Mouse (Mus musculus): ENCODE data around the gene Ctsll3. TPM values are rescaled to one million over a fixed set of nuclear protein-coding genes. Genes with fewer than 3 reads are reported as not detected.

The Ctsll3 gene
- not detected for total RNA-seq (2023)

DNA sequence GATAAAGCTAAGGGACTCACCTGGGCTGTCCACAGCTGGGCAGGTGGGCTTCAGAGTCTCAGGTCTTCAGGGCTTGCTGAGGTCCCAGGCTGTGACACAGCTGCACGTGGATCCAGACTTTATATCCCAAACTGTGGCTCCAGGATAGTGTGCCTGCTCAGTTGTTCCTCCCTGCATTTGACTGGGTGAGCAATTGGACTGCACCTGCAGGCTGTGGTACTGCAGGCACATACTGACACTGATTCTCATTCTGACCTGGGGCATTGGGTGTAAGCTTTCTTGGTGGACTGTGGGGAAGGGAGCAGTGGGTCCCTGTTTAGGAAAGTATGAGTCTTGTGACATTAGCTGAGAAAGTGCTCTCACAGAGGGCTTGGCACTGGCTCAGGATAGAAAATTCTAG, at the start of gene Ctsll3:
Ctsll3 (minus strand) TSS at position 101 of the 400 bp plus-strand sequence.

GRCm38 (mm10) chr13:60786264-60786663, 16.4 kb downstream of the Ctsll3 start, which contains the start of gene BC051665:
Gene BC051665 (minus strand): TSS chr13:60786364.

Other genes with a start within 250 kb of the Ctsll3 start
- gene Dapk1, start 200.9 kb downstream of the Ctsll3 start, total RNA-seq (2023) = 8.8 TPM
- not detected for gene BC051665, start 16.5 kb downstream of the Ctsll3 start, total RNA-seq (2023)
- 7.5 TPM for gene 4930486L24Rik, start 61.6 kb upstream of the Ctsll3 start, total RNA-seq (2023)
- gene Gm49392, start 94.0 kb upstream of the Ctsll3 start, total RNA-seq (2023) = 1.6 TPM
- 10.8 TPM for gene Ctla2b, start 94.6 kb upstream of the Ctsll3 start, total RNA-seq (2023)
- gene Tpbpb, start 102.0 kb upstream of the Ctsll3 start, total RNA-seq (2023) = not detected
- not detected for gene Gm49393, start 132.7 kb upstream of the Ctsll3 start, total RNA-seq (2023)
- not detected for gene Gm49391, start 133.7 kb upstream of the Ctsll3 start, total RNA-seq (2023)
- 48.4 TPM for gene Ctla2a, start 133.8 kb upstream of the Ctsll3 start, total RNA-seq (2023)
- not detected for gene Tpbpa, start 139.1 kb upstream of the Ctsll3 start, total RNA-seq (2023)
- gene Ctsj, start 203.1 kb upstream of the Ctsll3 start, total RNA-seq (2023) = not detected
- not detected for gene Ctsq, start 237.8 kb upstream of the Ctsll3 start, total RNA-seq (2023)

Measured in CD4-positive naive resting alpha-beta T cell, adult 57 days (primary cell).